Mouse (Mus musculus) myocyte (in vitro differentiated cells): ENCODE results near the gene Aim2. TPM values are rescaled to one million over a fixed set of nuclear protein-coding genes. Genes with fewer than 3 reads are reported as not detected.

ENCODE experiments used
- H3K27me3 ChIP-seq: one replicate; pipeline ENCODE4 v1.6.1; 2011; ENCODE audit not compliant: control insufficient read depth, insufficient read depth, insufficient read length
- H3K36me3 ChIP-seq: one replicate; pipeline ENCODE4 v1.6.1; 2011; ENCODE audit not compliant: control insufficient read depth, insufficient read depth
- H3K4me2 ChIP-seq: one replicate; pipeline ENCODE4 v1.6.1; 2011; ENCODE audit warnings: low read depth, control low read depth
- H3K4me3 ChIP-seq: one replicate; pipeline ENCODE4 v1.5.1; 2011; ENCODE audit warnings: mild to moderate bottlenecking, control low read depth, moderate library complexity
- H3K79me2 ChIP-seq: one replicate; pipeline ENCODE4 v1.6.1; 2011; ENCODE audit not compliant: control insufficient read depth, insufficient read depth
- H3ac ChIP-seq: one replicate; pipeline ENCODE4 v1.6.1; 2011; ENCODE audit not compliant: control insufficient read depth, insufficient read length
- CEBPB ChIP-seq: IDR thresholded peaks from 2 replicates; pipeline ENCODE4 v1.6.1; 2011; ENCODE audit warnings: mild to moderate bottlenecking, moderate library complexity; ENCODE audit not compliant: poor library complexity, insufficient read depth, severe bottlenecking
- E2F4 ChIP-seq: IDR thresholded peaks from one replicate; pipeline ENCODE4 v1.6.1; 2011; ENCODE audit warnings: mild to moderate bottlenecking, control low read depth, moderate library complexity; ENCODE audit not compliant: insufficient read depth
- MAX ChIP-seq: IDR thresholded peaks from one replicate; pipeline ENCODE4 v1.6.1; 2011; ENCODE audit warnings: low read depth, mild to moderate bottlenecking, control low read depth
- MYOD1 ChIP-seq, 3 experiments: IDR thresholded peaks; one replicate each; pipeline ENCODE4 v1.6.1; 2011; ENCODE audit warnings: control low read depth in 2 of 3, low read depth in 2 of 3, mild to moderate bottlenecking in 2 of 3, moderate library complexity in 1 of 3; ENCODE audit not compliant: insufficient read length in 2 of 3, control insufficient read depth in 1 of 3
- MYOG ChIP-seq, 3 experiments: IDR thresholded peaks; one replicate each; pipeline ENCODE4 v1.6.1; 2011; ENCODE audit warnings: control low read depth in 2 of 3, low read depth in 2 of 3, mild to moderate bottlenecking in 2 of 3; ENCODE audit not compliant: insufficient read length in 2 of 3, control insufficient read depth in 1 of 3, insufficient read depth in 1 of 3
- POLR2A ChIP-seq: IDR thresholded peaks from one replicate; pipeline ENCODE4 v1.6.1; 2011; ENCODE audit warnings: low read depth, mild to moderate bottlenecking, control low read depth, moderate library complexity; ENCODE audit not compliant: insufficient read length
- POLR2AphosphoS2 ChIP-seq: IDR thresholded peaks from one replicate; pipeline ENCODE4 v1.6.1; 2011; ENCODE audit warnings: low read depth, control low read depth; ENCODE audit not compliant: insufficient read length
- REST ChIP-seq: IDR thresholded peaks from one replicate; pipeline ENCODE4 v1.6.1; 2011; ENCODE audit warnings: mild to moderate bottlenecking, control low read depth, moderate library complexity; ENCODE audit not compliant: insufficient read depth, insufficient read length
- SRF ChIP-seq: IDR thresholded peaks from one replicate; pipeline ENCODE4 v1.6.1; 2011; ENCODE audit warnings: low read depth; ENCODE audit not compliant: control insufficient read depth, insufficient read length
- TCF12 ChIP-seq: IDR thresholded peaks from one replicate; pipeline ENCODE4 v1.6.1; 2011; ENCODE audit warnings: mild to moderate bottlenecking, control low read depth; ENCODE audit not compliant: poor library complexity, insufficient read depth, severe bottlenecking
- TCF3 ChIP-seq: IDR thresholded peaks from one replicate; pipeline ENCODE4 v1.6.1; 2011; ENCODE audit warnings: low read depth, control low read depth; ENCODE audit not compliant: insufficient read length
- USF1 ChIP-seq: IDR thresholded peaks from one replicate; pipeline ENCODE4 v1.6.1; 2011; ENCODE audit warnings: low read depth, mild to moderate bottlenecking, control low read depth, moderate library complexity
- polyA plus RNA-seq: library from polyadenylated mRNA; unstranded; fragments of >200 nt; fragmentation: generic; extraction: Trizol; gene quantifications from one replicate; pipeline ENCODE4 v1.2.1, GENCODE M21; 2012; ENCODE audit warnings: missing spikeins

Gene Aim2
- polyA plus RNA-seq, 1 experiment = 5.7 TPM

- no peaks in the 10 kb centered on the region for H3K79me2 ChIP-seq
- TF ChIP-seq SRF (no peak), POLR2AphosphoS2 (no peak), CEBPB (no peak), TCF12 (no peak), E2F4 (no peak), MYOG (IDR thresholded peaks at IDR 0.05; ENCODE audit: control insufficient read depth in 1 of 3, insufficient read depth in 1 of 3, insufficient read length in 2 of 3, low read depth in 2 of 3) (no peak), USF1 (no peak), REST (no peak), MYOD1 (IDR thresholded peaks at IDR 0.05; ENCODE audit: control insufficient read depth in 1 of 3, insufficient read length in 2 of 3, low read depth in 2 of 3) (no peak), POLR2A (no peak), MAX (no peak), TCF3 (no peak)
- H3K36me3 ChIP-seq = no peaks in the 10 kb centered on the region
- no peak overlapping the region for H3K4me2 ChIP-seq
- H3ac ChIP-seq = no peak overlapping the region
- no peak overlapping the region for H3K4me3 ChIP-seq
- H3K27me3 ChIP-seq = no peaks in the 10 kb centered on the region
Measured at GRCm38 (mm10) chr1:173321593-173322248, 29.0 kb upstream of the Aim2 start.

GRCm38 (mm10) chr1:173322249-173322627, 28.4 kb upstream of the Aim2 start:
- no peak overlapping the region for H3K4me2 ChIP-seq
- TF ChIP-seq POLR2A (no peak), E2F4 (no peak), MAX (no peak), REST (no peak), MYOD1 (IDR thresholded peaks at IDR 0.05; ENCODE audit: control insufficient read depth in 1 of 3, insufficient read length in 2 of 3, low read depth in 2 of 3) (no peak), CEBPB (no peak), USF1 (no peak), SRF (no peak), POLR2AphosphoS2 (no peak), MYOG (IDR thresholded peaks at IDR 0.05; ENCODE audit: control insufficient read depth in 1 of 3, insufficient read depth in 1 of 3, insufficient read length in 2 of 3, low read depth in 2 of 3) (no peak), TCF3 (no peak), TCF12 (no peak)
- no peak overlapping the region for H3ac ChIP-seq
- H3K79me2 ChIP-seq = no peaks in the 10 kb centered on the region
- no peaks in the 10 kb centered on the region for H3K27me3 ChIP-seq
- H3K4me3 ChIP-seq = no peak overlapping the region
- H3K36me3 ChIP-seq = no peaks in the 10 kb centered on the region

GRCm38 (mm10) chr1:173323839-173324585, 26.7 kb upstream of the Aim2 start:
- no peak overlapping the region for H3K4me2 ChIP-seq
- H3K36me3 ChIP-seq = no peaks in the 10 kb centered on the region
- H3K79me2 ChIP-seq = no peaks in the 10 kb centered on the region
- TF ChIP-seq MYOG (IDR thresholded peaks at IDR 0.05; ENCODE audit: control insufficient read depth in 1 of 3, insufficient read depth in 1 of 3, insufficient read length in 2 of 3, low read depth in 2 of 3) (no peak), MAX (no peak), TCF12 (no peak), E2F4 (no peak), REST (no peak), SRF (no peak), CEBPB (no peak), MYOD1 (IDR thresholded peaks at IDR 0.05; ENCODE audit: control insufficient read depth in 1 of 3, insufficient read length in 2 of 3, low read depth in 2 of 3) (no peak), USF1 (no peak), POLR2AphosphoS2 (no peak), POLR2A (no peak), TCF3 (no peak)
- H3K4me3 ChIP-seq = no peak overlapping the region
- H3ac ChIP-seq = no peak overlapping the region
- no peaks in the 10 kb centered on the region for H3K27me3 ChIP-seq

- Histone ChIP-seq H3ac (no peak overlapping the region), H3K4me3 (no peak overlapping the region), H3K27me3 (no peaks in the 10 kb centered on the region), H3K4me2 (no peak overlapping the region), H3K36me3 (no peaks in the 10 kb centered on the region), H3K79me2 (no peaks in the 10 kb centered on the region)
- no peak for TF ChIP-seq TCF12
Measured at GRCm38 (mm10) chr1:173324961-173325360, 25.7 kb upstream of the Aim2 start.

GRCm38 (mm10) chr1:173325395-173325794, 25.3 kb upstream of the Aim2 start:
- no peaks in the 10 kb centered on the region for H3K79me2 ChIP-seq
- H3ac ChIP-seq = no peak overlapping the region
- no peak overlapping the region for H3K4me3 ChIP-seq
- H3K4me2 ChIP-seq = no peak overlapping the region
- no peaks in the 10 kb centered on the region for H3K27me3 ChIP-seq
- no peaks in the 10 kb centered on the region for H3K36me3 ChIP-seq
- no peak for TF ChIP-seq TCF12
- no peak for TF ChIP-seq MYOG (IDR thresholded peaks at IDR 0.05; ENCODE audit: control insufficient read depth in 1 of 3, insufficient read depth in 1 of 3, insufficient read length in 2 of 3, low read depth in 2 of 3)
- TF ChIP-seq MYOD1 (IDR thresholded peaks at IDR 0.05; ENCODE audit: control insufficient read depth in 1 of 3, insufficient read length in 2 of 3, low read depth in 2 of 3) = no peak
- TF ChIP-seq E2F4 = no peak
- no peak for TF ChIP-seq REST
- no peak for TF ChIP-seq SRF
- TF ChIP-seq POLR2A = no peak
- TF ChIP-seq POLR2AphosphoS2 = no peak
- TF ChIP-seq TCF3 = no peak
- no peak for TF ChIP-seq CEBPB
- TF ChIP-seq MAX = no peak
- TF ChIP-seq USF1 = no peak
